Mouse (Mus musculus): ENCODE results near the gene Nlgn3. TPM values are rescaled to one million over a fixed set of nuclear protein-coding genes. Genes with fewer than 3 reads are reported as not detected.

The Nlgn3 gene
- polyA plus RNA-seq, 1 experiment = 0.06 TPM

DNA sequence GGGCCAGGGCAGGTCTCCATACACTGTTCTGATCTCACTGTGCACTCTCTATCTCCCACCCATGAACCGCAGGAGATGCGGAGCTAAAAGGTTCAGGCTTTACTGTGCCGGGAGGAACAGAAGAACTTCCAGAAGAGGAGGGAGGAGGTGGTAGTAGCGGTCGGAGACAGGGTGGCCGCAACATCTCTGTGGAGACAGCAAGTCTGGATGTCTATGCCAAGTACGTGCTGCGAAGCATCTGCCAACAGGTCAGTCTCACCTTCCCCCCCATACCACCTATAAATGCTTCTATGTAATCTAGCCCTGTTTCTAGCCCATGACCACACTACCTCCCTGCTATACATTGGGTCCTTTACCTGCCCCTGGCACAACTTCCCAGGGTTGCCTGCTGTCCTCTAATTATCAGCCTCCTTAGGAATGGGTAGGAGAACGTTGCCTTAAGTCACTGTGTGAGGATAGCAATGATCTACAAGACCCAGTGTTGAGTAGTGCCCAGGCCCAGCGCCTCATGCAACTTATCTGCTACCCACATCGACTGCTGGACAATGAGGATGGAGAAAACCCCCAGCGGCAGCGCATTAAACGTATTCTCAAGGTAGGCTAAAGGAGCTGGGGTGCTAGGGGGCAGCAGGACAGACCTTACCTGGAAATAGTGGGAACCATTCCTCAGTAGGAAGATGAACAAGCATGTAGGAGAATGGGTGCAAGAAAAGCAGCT, 12.9 kb upstream of the Nlgn3 start:
- Histone ChIP-seq H3K27me3 (ENCODE audit: control insufficient read depth, insufficient read depth, low read length) (no peaks in the 10 kb centered on the region), H3K4me1 (ENCODE audit: control insufficient read depth, insufficient read depth, insufficient read length, low read length) (no peaks in the 10 kb centered on the region), H3K4me3 (ENCODE audit: low read depth, low read length) (no peak overlapping the region), H3K27ac (ENCODE audit: insufficient read depth, low read depth, low read length) (no peak overlapping the region), H3K36me3 (ENCODE audit: control insufficient read depth, insufficient read depth, low read length) (peaks cover 64% of the 10 kb centered on the region)
- 92% methylated on average over 14 of the region's 14 CpGs for WGBS
- TF ChIP-seq CTCF (IDR thresholded peaks at IDR 0.05; ENCODE audit: extremely low read depth, insufficient read length, insufficient replicate concordance, low read depth, low read length) (no peak), POLR2A (IDR thresholded peaks at IDR 0.05; ENCODE audit: low read depth, low read length) (no peak)

DNA sequence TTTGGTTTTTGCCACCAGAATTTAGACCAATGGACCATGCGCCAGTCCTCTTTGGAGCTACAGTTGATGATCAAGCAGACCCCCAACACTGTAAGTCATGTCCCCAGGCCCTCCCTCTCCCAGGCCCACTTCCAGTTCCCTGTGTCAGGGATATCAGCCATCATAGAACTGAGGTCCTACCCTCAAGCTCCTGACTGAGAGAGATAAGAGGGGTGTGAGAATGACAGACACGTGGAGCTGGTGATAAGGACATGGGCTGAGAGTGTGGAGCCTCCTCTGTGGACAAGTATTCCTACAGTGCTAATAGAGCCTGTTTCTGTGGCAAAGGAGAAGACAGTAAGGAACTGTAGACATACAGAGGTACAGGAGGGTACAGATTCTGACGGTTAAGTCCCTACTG, 11.4 kb upstream of the Nlgn3 start:
- WGBS = 79% methylated on average over 3 of the region's 3 CpGs
- no peak overlapping the region for H3K4me3 ChIP-seq (ENCODE audit: low read depth, low read length)
- H3K27me3 ChIP-seq (ENCODE audit: control insufficient read depth, insufficient read depth, low read length) = no peaks in the 10 kb centered on the region
- H3K36me3 ChIP-seq (ENCODE audit: control insufficient read depth, insufficient read depth, low read length) = peaks cover 61% of the 10 kb centered on the region
- H3K27ac ChIP-seq (ENCODE audit: insufficient read depth, low read depth, low read length) = no peak overlapping the region
- no peak for TF ChIP-seq POLR2A (IDR thresholded peaks at IDR 0.05; ENCODE audit: low read depth, low read length)
- TF ChIP-seq CTCF (IDR thresholded peaks at IDR 0.05; ENCODE audit: extremely low read depth, insufficient read length, insufficient replicate concordance, low read depth, low read length) = no peak
- no peaks in the 10 kb centered on the region for H3K4me1 ChIP-seq (ENCODE audit: control insufficient read depth, insufficient read depth, insufficient read length, low read length)

DNA sequence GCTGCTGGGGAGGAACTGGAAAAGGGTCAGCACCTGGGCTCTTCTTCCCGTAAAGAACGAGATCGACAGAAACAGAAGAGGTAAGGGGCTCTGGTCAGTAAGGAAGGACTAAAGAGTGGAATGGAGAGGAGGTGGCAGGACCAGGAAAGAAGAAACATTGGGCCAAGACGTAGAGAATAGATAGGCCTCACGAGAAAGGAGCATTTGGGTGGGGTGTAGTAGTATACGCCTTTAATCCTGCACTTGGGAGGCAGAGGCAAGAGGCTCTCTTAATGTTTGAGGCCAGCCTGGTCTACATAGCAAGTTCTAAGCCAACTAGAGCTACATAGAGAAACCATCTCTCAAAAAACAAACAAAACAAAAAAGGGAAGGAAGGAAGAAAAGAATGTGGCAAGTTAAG, 10.5 kb upstream of the Nlgn3 start:
- H3K27ac ChIP-seq (ENCODE audit: insufficient read depth, low read depth, low read length) = no peak overlapping the region
- peaks cover 61% of the 10 kb centered on the region for H3K36me3 ChIP-seq (ENCODE audit: control insufficient read depth, insufficient read depth, low read length)
- 90% methylated on average over 6 of the region's 6 CpGs for WGBS
- no peaks in the 10 kb centered on the region for H3K4me1 ChIP-seq (ENCODE audit: control insufficient read depth, insufficient read depth, insufficient read length, low read length)
- no peak overlapping the region for H3K4me3 ChIP-seq (ENCODE audit: low read depth, low read length)
- TF ChIP-seq CTCF (IDR thresholded peaks at IDR 0.05; ENCODE audit: extremely low read depth, insufficient read length, insufficient replicate concordance, low read depth, low read length) (no peak), POLR2A (IDR thresholded peaks at IDR 0.05; ENCODE audit: low read depth, low read length) (no peak)
- no peaks in the 10 kb centered on the region for H3K27me3 ChIP-seq (ENCODE audit: control insufficient read depth, insufficient read depth, low read length)

DNA sequence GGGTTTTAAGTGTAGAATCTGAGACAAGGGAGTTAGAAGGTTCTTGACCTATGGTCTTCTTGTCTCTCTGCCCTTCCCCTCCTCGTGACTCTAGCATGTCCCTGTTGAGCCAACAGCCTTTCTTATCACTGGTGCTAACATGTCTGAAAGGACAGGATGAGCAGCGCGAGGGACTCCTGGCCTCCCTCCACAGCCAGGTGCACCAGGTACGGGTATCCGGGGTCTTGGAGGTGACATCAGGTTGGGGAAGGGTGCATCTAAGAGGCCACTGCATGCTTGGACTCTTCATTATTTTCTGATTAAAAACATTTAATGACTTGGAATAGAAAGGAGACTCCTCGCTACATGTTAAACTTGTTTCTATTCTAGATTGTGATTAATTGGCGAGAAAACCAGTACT, 9.9 kb upstream of the Nlgn3 start:
- no peak overlapping the region for H3K27ac ChIP-seq (ENCODE audit: insufficient read depth, low read depth, low read length)
- 89% methylated on average over 7 of the region's 7 CpGs for WGBS
- TF ChIP-seq CTCF (IDR thresholded peaks at IDR 0.05; ENCODE audit: extremely low read depth, insufficient read length, insufficient replicate concordance, low read depth, low read length) (no peak), POLR2A (IDR thresholded peaks at IDR 0.05; ENCODE audit: low read depth, low read length) (no peak)
- H3K4me3 ChIP-seq (ENCODE audit: low read depth, low read length) = no peak overlapping the region
- no peaks in the 10 kb centered on the region for H3K4me1 ChIP-seq (ENCODE audit: control insufficient read depth, insufficient read depth, insufficient read length, low read length)
- H3K36me3 ChIP-seq (ENCODE audit: control insufficient read depth, insufficient read depth, low read length) = peaks cover 62% of the 10 kb centered on the region
- no peaks in the 10 kb centered on the region for H3K27me3 ChIP-seq (ENCODE audit: control insufficient read depth, insufficient read depth, low read length)

DNA sequence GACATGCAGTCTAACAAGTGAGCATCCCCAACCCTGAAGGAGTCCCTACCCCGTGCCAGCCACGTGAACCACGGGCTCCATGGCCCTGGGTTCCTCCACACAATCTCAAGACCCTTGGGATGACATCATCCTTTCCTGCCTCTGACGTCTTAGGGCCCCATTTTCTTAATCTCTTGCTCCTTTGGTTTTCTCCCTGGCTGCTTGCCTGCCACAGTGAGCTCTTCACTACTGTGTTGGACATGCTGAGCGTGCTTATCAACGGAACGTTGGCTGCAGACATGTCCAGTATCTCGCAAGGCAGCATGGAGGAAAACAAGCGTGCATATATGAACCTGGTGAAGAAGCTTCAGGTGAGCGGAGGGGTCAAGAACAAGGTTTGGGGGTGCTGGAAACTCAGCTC, 8.9 kb upstream of the Nlgn3 start:
- 86% methylated on average over 10 of the region's 10 CpGs for WGBS
- Histone ChIP-seq H3K27ac (ENCODE audit: insufficient read depth, low read depth, low read length) (no peak overlapping the region), H3K4me3 (ENCODE audit: low read depth, low read length) (no peak overlapping the region), H3K27me3 (ENCODE audit: control insufficient read depth, insufficient read depth, low read length) (no peaks in the 10 kb centered on the region), H3K4me1 (ENCODE audit: control insufficient read depth, insufficient read depth, insufficient read length, low read length) (no peaks in the 10 kb centered on the region), H3K36me3 (ENCODE audit: control insufficient read depth, insufficient read depth, low read length) (peaks cover 64% of the 10 kb centered on the region)
- no peak for TF ChIP-seq POLR2A (IDR thresholded peaks at IDR 0.05; ENCODE audit: low read depth, low read length)
- no peak for TF ChIP-seq CTCF (IDR thresholded peaks at IDR 0.05; ENCODE audit: extremely low read depth, insufficient read length, insufficient replicate concordance, low read depth, low read length)

DNA sequence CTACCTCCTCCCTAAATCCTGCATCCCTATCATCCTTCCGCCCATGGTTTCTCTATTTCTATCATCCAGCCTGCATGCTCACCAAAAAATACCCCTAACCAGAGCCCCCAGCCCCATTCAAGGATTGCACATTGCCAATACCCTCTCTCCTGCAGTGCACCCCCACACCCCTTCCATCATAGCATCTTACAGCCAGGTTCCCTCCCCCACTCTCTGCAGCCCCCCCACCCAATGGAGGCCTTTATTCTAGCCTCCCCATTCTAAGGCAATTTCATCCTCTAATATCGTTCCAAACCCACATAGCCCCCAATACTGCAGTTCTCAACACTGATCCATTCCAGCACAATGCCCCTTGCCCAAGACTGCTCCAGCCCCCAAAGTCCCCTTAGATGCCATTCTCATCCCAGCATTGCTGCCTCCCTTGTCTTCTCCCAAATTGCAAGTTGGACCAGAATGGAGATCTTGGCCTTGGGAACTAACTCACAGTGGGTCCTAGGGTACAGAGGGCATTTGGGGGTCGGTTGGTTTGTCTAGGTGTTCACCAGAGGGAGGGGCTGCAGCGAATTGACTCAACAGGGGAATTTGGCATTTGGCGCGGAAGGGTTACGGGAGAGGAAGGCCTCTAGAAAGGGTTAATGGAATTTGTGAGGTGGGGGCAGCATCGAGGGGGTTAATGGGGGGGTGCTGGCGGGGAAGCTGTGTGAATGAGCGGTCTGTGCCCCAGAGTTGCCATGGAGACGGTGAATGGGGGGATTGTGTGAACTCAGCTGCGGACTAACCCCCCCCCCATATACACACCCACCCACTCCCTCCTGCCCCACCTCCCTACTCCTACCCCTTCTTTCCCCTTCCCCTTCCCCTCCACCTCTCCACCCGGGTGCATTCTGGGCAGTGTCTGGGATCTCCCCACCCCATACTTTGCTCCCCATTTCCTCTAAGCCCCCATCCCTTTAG, 782 bp downstream of the Nlgn3 start:
- WGBS = 44% methylated on average over 13 of the region's 13 CpGs
- Histone ChIP-seq H3K4me3 (ENCODE audit: low read depth, low read length) (peak overlapping the region; percentile 38; the same call in 1 of the 2 replicates), H3K4me1 (ENCODE audit: control insufficient read depth, insufficient read depth, insufficient read length, low read length) (0 out of 2 replicates have a peak, but pooled peaks cover 2% of the 10 kb centered on the region), H3K27me3 (ENCODE audit: control insufficient read depth, insufficient read depth, low read length) (no peaks in the 10 kb centered on the region), H3K36me3 (ENCODE audit: control insufficient read depth, insufficient read depth, low read length) (peaks cover 10% of the 10 kb centered on the region; the same call in 1 of the 2 replicates), H3K27ac (ENCODE audit: insufficient read depth, low read depth, low read length) (no peak overlapping the region)
- TF ChIP-seq CTCF (IDR thresholded peaks at IDR 0.05; ENCODE audit: extremely low read depth, insufficient read length, insufficient replicate concordance, low read depth, low read length) (no peak), POLR2A (IDR thresholded peaks at IDR 0.05; ENCODE audit: low read depth, low read length) (no peak)
